Mouse (Mus musculus) CD4-positive helper T cell, adult 2 months (primary cell): ENCODE measurements at regions not wholly inside any gene's neighbourhood (a gene's known extent, or its start where the extent isn't known, plus 50 kb on each side); places are given as distances from the start of the nearest gene placed in this dataset.

Experiments used
- DNase-seq: peaks from one replicate; pipeline ENCODE4 v3.0.0-alpha.2; 2012; ENCODE audit warnings: low read depth, missing footprints, low spot score

- peak; percentile 32 for DNase-seq
Observed at GRCm38 (mm10) chr3:137795754-137796315, 68.5 kb upstream of the H2afz start.

GRCm38 (mm10) chr3:137798769-137799168 lies 65.5 kb upstream of the H2afz start:
- no peak for DNase-seq

- DNase-seq = no peak
Observed at GRCm38 (mm10) chr3:137801402-137802020, 62.8 kb upstream of the H2afz start.

GRCm38 (mm10) chr3:137807423-137807822 lies 56.9 kb upstream of the H2afz start:
- DNase-seq = no peak

GRCm38 (mm10) chr3:137807913-137808684 lies 56.2 kb upstream of the H2afz start:
- DNase-seq = no peak

- no peak for DNase-seq
Observed at GRCm38 (mm10) chr3:137810123-137810522, 54.2 kb upstream of the H2afz start.
